Mouse (Mus musculus): ENCODE measurements at regions not wholly inside any gene's neighbourhood (a gene's known extent, or its start where the extent isn't known, plus 50 kb on each side); places are given as distances from the start of the nearest gene placed in this dataset.
A peak's percentile ranks its signal among the peaks of the same experiment; 100 is the strongest.

DNA sequence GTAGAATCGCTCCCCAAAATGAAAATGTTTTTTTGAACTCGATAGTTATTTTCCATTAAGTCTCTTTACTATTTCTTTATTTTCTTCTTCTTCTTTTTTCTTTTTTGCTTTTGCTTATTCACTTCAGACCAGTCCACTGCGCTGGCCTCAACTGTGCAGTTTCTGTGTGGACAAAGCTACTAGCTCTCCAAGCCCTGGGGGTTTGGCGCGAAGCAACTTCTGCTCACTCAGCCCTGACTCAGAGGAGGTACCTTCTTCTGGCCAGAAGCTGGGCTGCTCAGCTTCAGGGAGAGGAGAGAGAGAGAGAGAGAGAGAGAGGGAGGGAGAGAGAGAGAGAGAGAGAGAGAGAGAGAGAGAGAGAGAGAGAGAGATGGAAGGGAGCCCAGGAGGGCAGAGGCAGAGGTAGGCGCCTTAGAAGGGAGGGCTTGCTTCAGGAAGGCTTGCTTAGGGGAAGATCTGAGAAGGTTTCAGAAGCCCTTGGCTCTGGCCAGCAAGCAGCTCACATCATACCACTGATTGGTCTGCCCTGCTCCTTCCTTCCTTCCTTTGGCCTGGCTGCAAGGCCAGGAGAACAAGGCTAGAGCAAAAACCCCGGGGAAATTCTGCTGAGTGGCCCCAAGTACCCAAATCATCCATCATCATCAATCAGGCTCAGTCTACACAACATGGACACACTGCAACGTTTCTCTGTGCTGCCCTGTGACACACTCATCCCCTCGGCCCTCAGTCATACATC lies 160.5 kb upstream of the Sox9 start:
- no peaks in the 10 kb centered on the region for H3K79me2 ChIP-seq (ENCODE audit: control insufficient read depth, insufficient read depth)
- no peak for TF ChIP-seq REST (IDR thresholded peaks at IDR 0.05; ENCODE audit: insufficient read depth, insufficient read length)
- TF ChIP-seq MYOD1 (IDR thresholded peaks at IDR 0.05; ENCODE audit: control insufficient read depth in 1 of 3, insufficient read length in 2 of 3, low read depth in 2 of 3), result no peak
- no peak for TF ChIP-seq E2F4 (IDR thresholded peaks at IDR 0.05; ENCODE audit: insufficient read depth)
- TF ChIP-seq TCF12 (IDR thresholded peaks at IDR 0.05; ENCODE audit: insufficient read depth, poor library complexity, severe bottlenecking), result no peak
- TF ChIP-seq POLR2AphosphoS2 (IDR thresholded peaks at IDR 0.05; ENCODE audit: insufficient read length, low read depth), result no peak
- TF ChIP-seq CEBPB (IDR thresholded peaks at IDR 0.05; ENCODE audit: insufficient read depth, poor library complexity, severe bottlenecking), result no peak
- no peak for TF ChIP-seq SRF (IDR thresholded peaks at IDR 0.05; ENCODE audit: control insufficient read depth, insufficient read length, low read depth)
- TF ChIP-seq USF1 (IDR thresholded peaks at IDR 0.05; ENCODE audit: low read depth), result no peak
- no peak for TF ChIP-seq POLR2A (IDR thresholded peaks at IDR 0.05; ENCODE audit: insufficient read length, low read depth)
- TF ChIP-seq MYOG (IDR thresholded peaks at IDR 0.05; ENCODE audit: control insufficient read depth in 1 of 3, insufficient read depth in 1 of 3, insufficient read length in 2 of 3, low read depth in 2 of 3), result no peak
- TF ChIP-seq TCF3 (IDR thresholded peaks at IDR 0.05; ENCODE audit: insufficient read length, low read depth), result no peak
- H3K4me2 ChIP-seq (ENCODE audit: low read depth), result peak overlapping the region; percentile 85
- H3ac ChIP-seq (ENCODE audit: control insufficient read depth, insufficient read length), result no peak overlapping the region
- no peaks in the 10 kb centered on the region for H3K36me3 ChIP-seq (ENCODE audit: control insufficient read depth, insufficient read depth)
- H3K27me3 ChIP-seq (ENCODE audit: control insufficient read depth, insufficient read depth, insufficient read length), result no peaks in the 10 kb centered on the region
- no peak overlapping the region for H3K4me3 ChIP-seq

DNA sequence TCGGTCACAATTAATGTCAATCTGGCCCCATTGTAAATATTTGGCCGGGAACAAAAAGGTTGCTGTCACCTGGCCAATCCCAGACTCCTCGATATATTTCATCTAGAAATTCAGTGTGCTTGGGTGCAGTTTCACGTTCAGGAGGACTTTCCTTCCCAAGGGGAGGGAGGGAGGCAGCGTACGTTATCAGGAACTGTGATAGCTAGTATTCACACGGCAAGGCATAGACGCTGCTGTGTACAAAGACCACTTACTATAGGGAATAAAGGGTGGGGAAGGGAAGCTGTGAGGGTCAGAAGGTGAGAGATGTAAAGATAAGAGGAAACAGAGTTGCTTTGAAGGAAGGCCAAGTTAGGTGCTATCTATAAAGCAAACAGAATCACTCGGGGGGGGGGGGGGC lies 132.7 kb upstream of the Sox9 start:
- Histone ChIP-seq H3K4me3 (no peak overlapping the region), H3K36me3 (ENCODE audit: control insufficient read depth, insufficient read depth) (no peaks in the 10 kb centered on the region), H3ac (ENCODE audit: control insufficient read depth, insufficient read length) (no peak overlapping the region), H3K4me2 (ENCODE audit: low read depth) (no peak overlapping the region), H3K27me3 (ENCODE audit: control insufficient read depth, insufficient read depth, insufficient read length) (no peaks in the 10 kb centered on the region), H3K79me2 (ENCODE audit: control insufficient read depth, insufficient read depth) (no peaks in the 10 kb centered on the region)
- TF ChIP-seq TCF12 (IDR thresholded peaks at IDR 0.05; ENCODE audit: insufficient read depth, poor library complexity, severe bottlenecking), result no peak
- no peak for TF ChIP-seq REST (IDR thresholded peaks at IDR 0.05; ENCODE audit: insufficient read depth, insufficient read length)
- TF ChIP-seq MYOD1 (IDR thresholded peaks at IDR 0.05; ENCODE audit: control insufficient read depth in 1 of 3, insufficient read length in 2 of 3, low read depth in 2 of 3), result no peak
- no peak for TF ChIP-seq TCF3 (IDR thresholded peaks at IDR 0.05; ENCODE audit: insufficient read length, low read depth)
- no peak for TF ChIP-seq CEBPB (IDR thresholded peaks at IDR 0.05; ENCODE audit: insufficient read depth, poor library complexity, severe bottlenecking)
- no peak for TF ChIP-seq MAX (IDR thresholded peaks at IDR 0.05; ENCODE audit: low read depth)
- no peak for TF ChIP-seq POLR2A (IDR thresholded peaks at IDR 0.05; ENCODE audit: insufficient read length, low read depth)
- no peak for TF ChIP-seq MYOG (IDR thresholded peaks at IDR 0.05; ENCODE audit: control insufficient read depth in 1 of 3, insufficient read depth in 1 of 3, insufficient read length in 2 of 3, low read depth in 2 of 3)
- TF ChIP-seq E2F4 (IDR thresholded peaks at IDR 0.05; ENCODE audit: insufficient read depth), result no peak
- TF ChIP-seq POLR2AphosphoS2 (IDR thresholded peaks at IDR 0.05; ENCODE audit: insufficient read length, low read depth), result no peak
- no peak for TF ChIP-seq SRF (IDR thresholded peaks at IDR 0.05; ENCODE audit: control insufficient read depth, insufficient read length, low read depth)
- TF ChIP-seq USF1 (IDR thresholded peaks at IDR 0.05; ENCODE audit: low read depth), result no peak

DNA sequence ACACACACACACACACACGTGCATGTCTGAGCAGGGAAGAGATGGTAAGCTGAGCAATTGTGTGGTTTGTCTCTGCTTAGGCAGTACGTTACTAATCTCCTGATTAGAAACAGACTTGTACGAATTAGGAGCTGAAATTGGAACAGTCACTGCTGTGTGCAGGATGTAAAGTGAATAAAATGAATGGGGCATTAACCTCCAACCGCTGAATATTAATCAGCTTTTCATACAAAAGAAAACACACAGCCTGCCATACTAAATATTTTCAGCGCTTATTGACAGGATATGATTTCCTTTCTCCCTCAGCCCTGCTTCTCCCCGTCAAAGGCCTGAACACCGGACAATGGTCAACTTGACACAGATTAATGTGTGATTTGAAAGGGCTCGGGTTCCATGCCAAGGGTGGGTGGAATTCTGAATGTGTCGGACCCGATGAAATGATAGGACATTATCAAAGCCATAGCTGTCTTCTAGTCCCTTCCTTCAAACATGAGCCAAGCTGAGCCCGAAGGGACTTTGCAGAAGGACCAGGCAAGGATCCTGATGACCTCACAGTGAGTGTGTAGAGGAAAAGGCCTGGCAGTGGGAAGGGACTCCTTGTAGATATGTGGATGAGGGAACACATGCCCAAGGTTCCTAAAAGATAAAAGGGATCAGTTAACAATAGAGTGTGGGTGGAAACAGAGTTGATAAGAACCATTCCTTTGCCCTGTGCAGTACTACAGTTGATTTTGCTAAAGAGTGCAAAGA lies 124.4 kb upstream of the Sox9 start:
- no peak overlapping the region for H3ac ChIP-seq (ENCODE audit: control insufficient read depth, insufficient read length)
- H3K4me2 ChIP-seq (ENCODE audit: low read depth), result no peak overlapping the region
- H3K27me3 ChIP-seq (ENCODE audit: control insufficient read depth, insufficient read depth, insufficient read length), result no peaks in the 10 kb centered on the region
- H3K79me2 ChIP-seq (ENCODE audit: control insufficient read depth, insufficient read depth), result no peaks in the 10 kb centered on the region
- TF ChIP-seq MYOG (IDR thresholded peaks at IDR 0.05; ENCODE audit: control insufficient read depth in 1 of 3, insufficient read depth in 1 of 3, insufficient read length in 2 of 3, low read depth in 2 of 3) (no peak), TCF3 (IDR thresholded peaks at IDR 0.05; ENCODE audit: insufficient read length, low read depth) (no peak), TCF12 (IDR thresholded peaks at IDR 0.05; ENCODE audit: insufficient read depth, poor library complexity, severe bottlenecking) (no peak), POLR2AphosphoS2 (IDR thresholded peaks at IDR 0.05; ENCODE audit: insufficient read length, low read depth) (no peak)
- H3K4me3 ChIP-seq, result no peak overlapping the region
- no peaks in the 10 kb centered on the region for H3K36me3 ChIP-seq (ENCODE audit: control insufficient read depth, insufficient read depth)

GRCm38 (mm10) chr11:112659911-112660310 lies 122.1 kb upstream of the Sox9 start:
- TF ChIP-seq E2F4 (IDR thresholded peaks at IDR 0.05; ENCODE audit: insufficient read depth), result no peak
- TF ChIP-seq TCF3 (IDR thresholded peaks at IDR 0.05; ENCODE audit: insufficient read length, low read depth), result no peak

DNA sequence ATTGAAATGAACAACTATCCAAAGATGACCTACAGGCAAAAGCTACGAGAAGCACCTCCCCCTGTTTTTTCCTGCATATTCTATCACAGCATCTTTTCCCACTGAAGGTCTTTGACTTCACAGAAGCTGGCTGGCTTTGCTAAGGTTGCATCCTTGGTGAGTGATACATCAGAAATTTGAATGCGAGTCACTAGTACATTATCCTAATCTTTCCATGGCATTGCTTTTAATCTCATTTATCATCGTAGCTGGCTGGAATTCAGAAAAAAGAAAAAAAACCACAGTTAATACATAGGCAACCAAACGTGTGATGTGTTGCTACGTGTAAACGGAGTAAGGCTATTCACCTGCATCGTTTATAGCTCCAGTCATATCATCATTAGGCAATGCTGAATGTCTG lies 120.6 kb upstream of the Sox9 start:
- H3K36me3 ChIP-seq (ENCODE audit: control insufficient read depth, insufficient read depth), result no peaks in the 10 kb centered on the region
- H3K4me2 ChIP-seq (ENCODE audit: low read depth), result no peak overlapping the region
- no peak for TF ChIP-seq E2F4 (IDR thresholded peaks at IDR 0.05; ENCODE audit: insufficient read depth)
- TF ChIP-seq MYOG (IDR thresholded peaks at IDR 0.05; ENCODE audit: control insufficient read depth in 1 of 3, insufficient read depth in 1 of 3, insufficient read length in 2 of 3, low read depth in 2 of 3), result no peak
- no peak for TF ChIP-seq TCF12 (IDR thresholded peaks at IDR 0.05; ENCODE audit: insufficient read depth, poor library complexity, severe bottlenecking)
- TF ChIP-seq REST (IDR thresholded peaks at IDR 0.05; ENCODE audit: insufficient read depth, insufficient read length), result no peak
- no peak for TF ChIP-seq CEBPB (IDR thresholded peaks at IDR 0.05; ENCODE audit: insufficient read depth, poor library complexity, severe bottlenecking)
- TF ChIP-seq TCF3 (IDR thresholded peaks at IDR 0.05; ENCODE audit: insufficient read length, low read depth), result no peak
- no peak for TF ChIP-seq MAX (IDR thresholded peaks at IDR 0.05; ENCODE audit: low read depth)
- TF ChIP-seq MYOD1 (IDR thresholded peaks at IDR 0.05; ENCODE audit: control insufficient read depth in 1 of 3, insufficient read length in 2 of 3, low read depth in 2 of 3), result no peak
- no peak for TF ChIP-seq POLR2A (IDR thresholded peaks at IDR 0.05; ENCODE audit: insufficient read length, low read depth)
- no peak for TF ChIP-seq SRF (IDR thresholded peaks at IDR 0.05; ENCODE audit: control insufficient read depth, insufficient read length, low read depth)
- TF ChIP-seq POLR2AphosphoS2 (IDR thresholded peaks at IDR 0.05; ENCODE audit: insufficient read length, low read depth), result no peak
- no peaks in the 10 kb centered on the region for H3K27me3 ChIP-seq (ENCODE audit: control insufficient read depth, insufficient read depth, insufficient read length)
- no peak overlapping the region for H3K4me3 ChIP-seq
- no peak overlapping the region for H3ac ChIP-seq (ENCODE audit: control insufficient read depth, insufficient read length)
- no peaks in the 10 kb centered on the region for H3K79me2 ChIP-seq (ENCODE audit: control insufficient read depth, insufficient read depth)

More at GRCm38 (mm10) chr11:112659911-112660310, 122.1 kb upstream of the Sox9 start:
- no peak overlapping the region for H3K4me3 ChIP-seq
- no peak overlapping the region for H3K4me2 ChIP-seq (ENCODE audit: low read depth)
- no peaks in the 10 kb centered on the region for H3K79me2 ChIP-seq (ENCODE audit: control insufficient read depth, insufficient read depth)
- no peak overlapping the region for H3ac ChIP-seq (ENCODE audit: control insufficient read depth, insufficient read length)
- no peaks in the 10 kb centered on the region for H3K27me3 ChIP-seq (ENCODE audit: control insufficient read depth, insufficient read depth, insufficient read length)
- no peaks in the 10 kb centered on the region for H3K36me3 ChIP-seq (ENCODE audit: control insufficient read depth, insufficient read depth)
